Mouse (Mus musculus): ENCODE data around the gene Mpg. TPM values are rescaled to one million over a fixed set of nuclear protein-coding genes. Genes with fewer than 3 reads are reported as not detected.

Gene Mpg
- polyA plus RNA-seq, 1 experiment: 15.2 TPM

GRCm38 (mm10) chr11:32227041-32227440, 736 bp downstream of the Mpg start:
- Histone ChIP-seq H3K27ac (ENCODE audit: insufficient read depth, low read length) (peak overlapping the region; percentile 90), H3K4me1 (ENCODE audit: control insufficient read depth, insufficient read depth, low read length) (peaks cover 44% of the 10 kb centered on the region), H3K27me3 (ENCODE audit: control insufficient read depth, insufficient read depth, low read length) (no peaks in the 10 kb centered on the region), H3K4me3 (replicated peaks; ENCODE audit: insufficient read depth, low read depth, low read length) (peak overlapping the region; percentile 61)
- TF ChIP-seq CTCF (IDR thresholded peaks at IDR 0.05; ENCODE audit: borderline replicate concordance, insufficient read depth, low read depth, low read length) (no peak), POLR2A (IDR thresholded peaks at IDR 0.05; ENCODE audit: borderline replicate concordance, insufficient read depth, low read length) (no peak)
- DNase-seq: peak in 1 of 2 experiments; percentile 76
- 0% methylated on average over 1 of the region's 1 CpGs for WGBS

- peaks cover 41% of the 10 kb centered on the region for H3K4me1 ChIP-seq (ENCODE audit: control insufficient read depth, insufficient read depth, low read length)
- no peak for DNase-seq
- TF ChIP-seq POLR2A (IDR thresholded peaks at IDR 0.05; ENCODE audit: borderline replicate concordance, insufficient read depth, low read length): no peak
- no peak for TF ChIP-seq CTCF (IDR thresholded peaks at IDR 0.05; ENCODE audit: borderline replicate concordance, insufficient read depth, low read depth, low read length)
- H3K27me3 ChIP-seq (ENCODE audit: control insufficient read depth, insufficient read depth, low read length): no peaks in the 10 kb centered on the region
- WGBS: 62% methylated on average over 9 of the region's 9 CpGs
- no peak overlapping the region for H3K4me3 ChIP-seq (replicated peaks; ENCODE audit: insufficient read depth, low read depth, low read length)
- peak overlapping the region; percentile 90 for H3K27ac ChIP-seq (ENCODE audit: insufficient read depth, low read length)
These were observed 1.2 kb downstream of the Mpg start for GRCm38 (mm10) chr11:32227555-32227954.

DNA sequence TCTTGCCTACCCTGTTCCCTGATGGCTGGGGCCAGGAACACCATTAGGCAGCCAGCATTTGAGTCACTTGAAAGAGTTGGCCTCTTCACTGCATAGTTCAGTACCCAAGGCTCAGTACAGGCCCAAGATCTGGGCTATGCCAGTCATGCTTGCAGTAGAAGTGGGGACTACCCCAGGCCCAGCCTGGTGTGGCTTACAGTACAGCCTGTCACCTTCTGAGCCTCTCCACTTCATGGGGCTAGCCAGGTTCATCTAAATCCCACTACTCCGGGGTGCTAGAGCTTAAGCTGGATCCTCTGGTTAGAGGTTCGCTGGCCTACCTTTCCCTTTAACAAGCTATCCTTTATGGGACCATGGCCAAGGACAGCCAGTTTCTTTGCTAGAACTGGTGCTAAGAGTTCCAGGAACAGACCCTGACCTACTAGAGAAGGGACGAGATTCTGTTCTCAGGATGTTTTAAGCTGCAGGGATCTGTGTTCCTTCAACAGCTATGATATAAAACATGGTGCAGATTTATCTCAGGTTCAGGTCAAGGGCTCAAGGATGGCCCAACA, 2.1 kb downstream of the Mpg start:
- WGBS: 88% methylated on average over 3 of the region's 3 CpGs
- Histone ChIP-seq H3K4me3 (replicated peaks; ENCODE audit: insufficient read depth, low read depth, low read length) (no peak overlapping the region), H3K27me3 (ENCODE audit: control insufficient read depth, insufficient read depth, low read length) (no peaks in the 10 kb centered on the region), H3K27ac (ENCODE audit: insufficient read depth, low read length) (0 out of 2 replicates have a peak overlapping the region, but pooled peaks have one; percentile 11), H3K4me1 (ENCODE audit: control insufficient read depth, insufficient read depth, low read length) (peaks cover 44% of the 10 kb centered on the region)
- TF ChIP-seq CTCF (IDR thresholded peaks at IDR 0.05; ENCODE audit: borderline replicate concordance, insufficient read depth, low read depth, low read length): no peak
- no peak for TF ChIP-seq POLR2A (IDR thresholded peaks at IDR 0.05; ENCODE audit: borderline replicate concordance, insufficient read depth, low read length)
- peak in 1 of 2 experiments; percentile 26 for DNase-seq

DNA sequence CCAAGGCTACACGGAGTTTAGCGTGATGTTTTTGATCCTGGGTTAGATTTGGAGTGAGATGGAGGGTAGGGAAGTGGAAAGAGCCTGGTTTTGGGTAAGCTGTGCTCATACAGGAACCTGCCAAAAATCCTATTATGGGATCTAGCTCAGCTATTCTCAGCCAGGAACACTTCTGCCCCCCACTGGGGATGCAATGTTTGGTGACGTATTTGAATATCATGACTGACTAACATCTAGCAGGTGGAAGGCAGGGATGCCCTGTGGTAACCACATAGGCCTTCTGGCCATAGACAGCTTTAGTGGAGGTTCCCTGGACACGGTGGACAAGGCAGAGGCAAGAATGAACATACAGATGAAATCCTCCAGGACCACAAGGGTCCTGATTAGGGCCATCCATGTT, 3.9 kb downstream of the Mpg start:
- Histone ChIP-seq H3K27ac (ENCODE audit: insufficient read depth, low read length) (peak overlapping the region; percentile 62), H3K27me3 (ENCODE audit: control insufficient read depth, insufficient read depth, low read length) (no peaks in the 10 kb centered on the region), H3K4me3 (replicated peaks; ENCODE audit: insufficient read depth, low read depth, low read length) (no peak overlapping the region), H3K4me1 (ENCODE audit: control insufficient read depth, insufficient read depth, low read length) (peaks cover 56% of the 10 kb centered on the region)
- TF ChIP-seq POLR2A (IDR thresholded peaks at IDR 0.05; ENCODE audit: borderline replicate concordance, insufficient read depth, low read length): no peak
- no peak for TF ChIP-seq CTCF (IDR thresholded peaks at IDR 0.05; ENCODE audit: borderline replicate concordance, insufficient read depth, low read depth, low read length)
- 12% methylated on average over 4 of the region's 4 CpGs for WGBS
- peak; percentile 62 to 84 for DNase-seq

DNA sequence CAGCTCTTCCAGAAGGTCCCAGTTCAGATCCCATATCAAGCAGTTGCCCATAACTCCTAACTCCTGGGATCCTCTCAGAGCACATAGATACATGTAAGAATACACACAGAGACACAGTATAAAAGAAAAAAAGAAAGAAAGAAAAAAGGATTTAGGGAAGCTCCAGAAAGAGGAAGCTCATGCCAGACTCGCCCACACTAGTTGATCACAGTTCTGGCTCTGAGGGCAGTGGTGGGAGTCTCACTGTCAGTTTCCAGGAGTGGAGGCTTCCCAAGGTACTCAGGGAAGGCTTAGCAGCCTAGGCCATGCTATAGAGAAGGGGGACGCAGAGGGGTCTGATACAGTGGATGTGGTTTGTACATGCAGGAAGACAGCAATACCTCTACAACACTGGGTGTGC, 4.8 kb downstream of the Mpg start:
- Histone ChIP-seq H3K4me3 (replicated peaks; ENCODE audit: insufficient read depth, low read depth, low read length) (no peak overlapping the region), H3K4me1 (ENCODE audit: control insufficient read depth, insufficient read depth, low read length) (peaks cover 61% of the 10 kb centered on the region), H3K27me3 (ENCODE audit: control insufficient read depth, insufficient read depth, low read length) (no peaks in the 10 kb centered on the region), H3K27ac (ENCODE audit: insufficient read depth, low read length) (no peak overlapping the region)
- 100% methylated on average over 2 of the region's 2 CpGs for WGBS
- DNase-seq: peak in 1 of 2 experiments; percentile 8
- TF ChIP-seq CTCF (IDR thresholded peaks at IDR 0.05; ENCODE audit: borderline replicate concordance, insufficient read depth, low read depth, low read length): no peak

- WGBS: 31% methylated on average over 10 of the region's 10 CpGs
- Histone ChIP-seq H3K27ac (ENCODE audit: insufficient read depth, low read length) (peak overlapping the region; percentile 29; the same call in 1 of the 2 replicates), H3K27me3 (ENCODE audit: control insufficient read depth, insufficient read depth, low read length) (no peaks in the 10 kb centered on the region), H3K4me1 (ENCODE audit: control insufficient read depth, insufficient read depth, low read length) (peaks cover 72% of the 10 kb centered on the region), H3K4me3 (replicated peaks; ENCODE audit: insufficient read depth, low read depth, low read length) (no peak overlapping the region)
- TF ChIP-seq CTCF (IDR thresholded peaks at IDR 0.05; ENCODE audit: borderline replicate concordance, insufficient read depth, low read depth, low read length) (no peak), POLR2A (IDR thresholded peaks at IDR 0.05; ENCODE audit: borderline replicate concordance, insufficient read depth, low read length) (no peak)
- DNase-seq: peak in 1 of 2 experiments; percentile 48
These were observed 6.5 kb downstream of the Mpg start for GRCm38 (mm10) chr11:32232848-32233247.

DNA sequence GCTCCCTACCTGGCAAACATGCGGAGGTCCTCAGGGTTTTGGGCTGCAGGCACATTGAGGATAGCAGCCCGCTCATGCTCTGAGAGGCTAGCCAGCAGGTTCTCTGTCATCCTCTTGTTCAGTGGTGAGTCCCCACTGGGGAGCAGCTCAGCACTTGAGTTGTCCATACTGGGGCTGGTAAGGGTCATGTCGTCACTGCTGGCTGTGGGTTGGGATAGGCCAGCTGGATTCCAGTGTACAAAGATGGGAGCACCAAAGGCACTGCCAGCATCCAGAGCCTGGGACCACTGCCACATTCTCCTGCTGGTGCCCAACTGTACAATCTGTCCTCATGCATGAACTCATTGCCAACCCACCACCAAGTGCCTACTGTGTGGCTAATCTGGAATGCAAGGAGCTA, 7.6 kb downstream of the Mpg start:
- H3K27me3 ChIP-seq (ENCODE audit: control insufficient read depth, insufficient read depth, low read length): no peaks in the 10 kb centered on the region
- DNase-seq: peak; percentile 50 to 57
- H3K4me3 ChIP-seq (replicated peaks; ENCODE audit: insufficient read depth, low read depth, low read length): no peak overlapping the region
- H3K27ac ChIP-seq (ENCODE audit: insufficient read depth, low read length): 0 out of 2 replicates have a peak overlapping the region, but pooled peaks have one; percentile 29
- TF ChIP-seq POLR2A (IDR thresholded peaks at IDR 0.05; ENCODE audit: borderline replicate concordance, insufficient read depth, low read length): no peak
- TF ChIP-seq CTCF (IDR thresholded peaks at IDR 0.05; ENCODE audit: borderline replicate concordance, insufficient read depth, low read depth, low read length): no peak
- H3K4me1 ChIP-seq (ENCODE audit: control insufficient read depth, insufficient read depth, low read length): peaks cover 65% of the 10 kb centered on the region
- WGBS: 42% methylated on average over 3 of the region's 3 CpGs

DNA sequence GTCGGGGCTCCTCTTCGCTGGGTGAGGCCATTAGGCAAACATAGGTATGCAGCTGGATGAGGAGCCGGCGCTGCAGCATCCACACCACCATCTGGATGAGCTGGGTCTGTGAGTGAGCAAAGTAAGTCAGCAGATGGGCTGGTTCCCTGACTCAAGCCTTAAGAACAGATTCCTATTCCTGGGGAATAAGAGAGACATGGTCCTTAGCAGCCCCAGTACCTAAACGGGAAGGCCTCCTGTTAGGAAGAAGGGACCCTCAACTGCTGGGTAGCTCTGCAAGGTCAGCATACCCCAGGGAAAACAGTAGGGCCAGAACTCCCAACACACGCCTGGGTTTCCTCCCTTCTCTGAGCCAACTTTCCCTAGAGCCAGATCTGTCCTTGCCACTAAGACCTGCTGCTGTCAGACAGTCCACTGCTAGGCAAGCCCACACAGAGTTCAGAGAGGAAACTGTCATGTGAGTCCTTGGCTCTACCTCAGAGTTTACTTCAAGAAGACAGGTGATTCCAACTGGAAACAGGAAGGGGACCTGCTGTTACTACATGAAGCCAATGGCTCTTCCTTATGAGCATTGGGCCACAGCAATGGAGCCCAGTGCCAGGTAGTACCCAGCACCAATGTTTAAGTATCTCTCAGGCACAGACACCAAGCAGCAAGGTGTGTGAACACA, 8.6 kb downstream of the Mpg start:
- peak in 1 of 2 experiments; percentile 25 for DNase-seq
- Histone ChIP-seq H3K4me1 (ENCODE audit: control insufficient read depth, insufficient read depth, low read length) (peaks cover 61% of the 10 kb centered on the region), H3K27ac (ENCODE audit: insufficient read depth, low read length) (no peak overlapping the region), H3K4me3 (replicated peaks; ENCODE audit: insufficient read depth, low read depth, low read length) (no peak overlapping the region), H3K27me3 (ENCODE audit: control insufficient read depth, insufficient read depth, low read length) (no peaks in the 10 kb centered on the region)
- TF ChIP-seq CTCF (IDR thresholded peaks at IDR 0.05; ENCODE audit: borderline replicate concordance, insufficient read depth, low read depth, low read length) (no peak), POLR2A (IDR thresholded peaks at IDR 0.05; ENCODE audit: borderline replicate concordance, insufficient read depth, low read length) (no peak)
- WGBS: 47% methylated on average over 6 of the region's 6 CpGs
